Mouse (Mus musculus): Measurements from ENCODE around the gene Vmn1r64.
"Not testable (repeated sequence)": the region's sequence is repeated elsewhere in the genome, so short reads cannot be mapped to it uniquely, and the experiment has no call there.

Vmn1r64 gene

GRCm38 (mm10) chr7:5884442-5884841, at the start of gene Vmn1r64:
Gene Vmn1r64, minus strand, starts transcription at chr7:5884542.
- DNase-seq (ENCODE audit: low spot score in 2 of 2): no peak

- no peak for DNase-seq (ENCODE audit: low spot score in 2 of 2)
These were observed 14.9 kb upstream of the Vmn1r64 start for GRCm38 (mm10) chr7:5899238-5899637.

GRCm38 (mm10) chr7:5897245-5897644, 12.9 kb upstream of the Vmn1r64 start:
- not testable (repeated sequence) for DNase-seq (ENCODE audit: low spot score in 2 of 2)
